8 mouse cellular contexts compared by ENCODE assay signal in genomic region chr19:8798264-8798946, GRCm38 (mm10). TPM values are rescaled to one million over a fixed set of nuclear protein-coding genes. Genes with fewer than 3 reads are reported as not detected.
A peak's percentile ranks its signal among the peaks of the same experiment; 100 is the strongest.
DNase-seq lines count a peak whose midpoint lies in the region; ATAC-seq lines count a peak whose summit lies in the region.

Polr2g (minus strand) TSS chr19:8798577.

- no peaks in the 10 kb centered on the region for H3K9me3 ChIP-seq in heart, embryonic 14.5 days (ENCODE audit: control insufficient read depth, low read length)
- no peaks in the 10 kb centered on the region for H3K9me3 ChIP-seq in liver, embryonic 13.5 days (replicated peaks)
- no peaks in the 10 kb centered on the region for H3K9me3 ChIP-seq in stomach, embryonic 16.5 days (replicated peaks; ENCODE audit: control insufficient read depth, low read length)

- H3K4me3 ChIP-seq in heart, embryonic 14.5 days (ENCODE audit: control insufficient read depth in 1 of 2, insufficient read depth in 1 of 2, low read depth in 1 of 2, low read length in 2 of 2) = peak within 1 kb of the TSS; percentile 51 to 78
- peak within 1 kb of the TSS; percentile 73 for H3K4me3 ChIP-seq in liver, embryonic 13.5 days (replicated peaks)
- H3K4me3 ChIP-seq in stomach, embryonic 16.5 days (replicated peaks; ENCODE audit: low read length) = peak within 1 kb of the TSS; percentile 94

- H3K27me3 ChIP-seq in heart, embryonic 14.5 days (ENCODE audit: control insufficient read depth, insufficient read depth, low read length) = no peaks in the 10 kb centered on the region
- H3K27me3 ChIP-seq in liver, embryonic 13.5 days = no peaks in the 10 kb centered on the region
- no peaks in the 10 kb centered on the region for H3K27me3 ChIP-seq in stomach, embryonic 16.5 days (ENCODE audit: control insufficient read depth, insufficient read depth, low read length)

- H3K4me2 ChIP-seq in heart, embryonic 14.5 days (ENCODE audit: low read length) = peak within 1 kb of the TSS; percentile 82
- H3K4me2 ChIP-seq in liver, embryonic 13.5 days = peak within 1 kb of the TSS; percentile 79
- H3K4me2 ChIP-seq in stomach, embryonic 16.5 days (ENCODE audit: low read depth, low read length) = peak within 1 kb of the TSS; percentile 90

- peak within 1 kb of the TSS; percentile 70 for H3K9ac ChIP-seq in heart, embryonic 14.5 days (ENCODE audit: low read length)
- peak within 1 kb of the TSS; percentile 79 for H3K9ac ChIP-seq in liver, embryonic 13.5 days
- peak within 1 kb of the TSS; percentile 90 for H3K9ac ChIP-seq in stomach, embryonic 16.5 days (ENCODE audit: low read length)

- peak; percentile 77 for DNase-seq in c-Kit-negative CD71-positive TER-119-positive erythroid progenitor cells, embryonic 14.5 days (ENCODE audit: low read depth, low spot score)
- peak; percentile 88 for DNase-seq in fibroblast of lung, adult 2 months (ENCODE audit: low read depth)
- DNase-seq in kidney, postnatal 14 days = peak; percentile 95
- peak; percentile 79 for DNase-seq in liver, embryonic 13.5 days
- DNase-seq in neural tube, embryonic 10.5 days (ENCODE audit: extremely low spot score, low spot score) = peak; percentile 83

- H3K27ac ChIP-seq in heart, embryonic 14.5 days (replicated peaks in 1 of 2; ENCODE audit: control insufficient read depth in 1 of 2, insufficient read depth in 1 of 2, low read depth in 2 of 2, low read length in 2 of 2) = peak within 1 kb of the TSS; percentile 39 to 66
- peak within 1 kb of the TSS; percentile 60 for H3K27ac ChIP-seq in liver, embryonic 13.5 days
- peak within 1 kb of the TSS; percentile 76 for H3K27ac ChIP-seq in stomach, embryonic 16.5 days (ENCODE audit: low read length)

- WGBS in heart, embryonic 14.5 days = 1% methylated on average over 25 of the region's 25 CpGs
- 1% methylated on average over 25 of the region's 25 CpGs for WGBS in liver, embryonic 13.5 days (ENCODE audit: insufficient replicate concordance)
- WGBS in stomach, embryonic 16.5 days = 1% methylated on average over 25 of the region's 25 CpGs

- H3K36me3 ChIP-seq in heart, embryonic 14.5 days (ENCODE audit: control insufficient read depth, insufficient read depth, low read length) = peaks cover 35% of the 10 kb centered on the region
- H3K36me3 ChIP-seq in liver, embryonic 13.5 days = peaks cover 25% of the 10 kb centered on the region
- H3K36me3 ChIP-seq in stomach, embryonic 16.5 days (ENCODE audit: control insufficient read depth, insufficient read depth, low read length) = peaks cover 16% of the 10 kb centered on the region

- peaks cover 8 to 12% of the 10 kb centered on the region in 2 experiments for H3K4me1 ChIP-seq in heart, embryonic 14.5 days (ENCODE audit: control insufficient read depth in 2 of 2, insufficient read depth in 2 of 2, low read length in 2 of 2)
- peaks cover 45% of the 10 kb centered on the region for H3K4me1 ChIP-seq in liver, embryonic 13.5 days (replicated peaks)
- peaks cover 13% of the 10 kb centered on the region for H3K4me1 ChIP-seq in stomach, embryonic 16.5 days (ENCODE audit: control insufficient read depth, insufficient read depth, low read length)

- peak; percentile 68 for ATAC-seq in CD4-positive, CD25-positive, alpha-beta regulatory T cell, adult 4 months
- ATAC-seq in heart, embryonic 14.5 days (ENCODE audit: insufficient number of reproducible peaks, insufficient read depth, low FRiP score, low read depth) = peak; percentile 77
- ATAC-seq in liver, embryonic 13.5 days (ENCODE audit: low read depth) = peak; percentile 60
- peak; percentile 84 for ATAC-seq in stomach, embryonic 16.5 days (ENCODE audit: insufficient read depth, low FRiP score)

RNA-seq across cellular contexts. Expression of gene Polr2g, which starts in this region (rescaled TPM):
- polyA plus RNA-seq in CD4-positive, CD25-positive, alpha-beta regulatory T cell, adult 4 months (2017; shearing (Covaris generic)) = 100 to 1,000 TPM; 181 to 198 TPM
- polyA plus RNA-seq in heart, embryonic 14.5 days (2014; fragmentation: Nextera tagmentation; extraction: Ambion mirVana) = 128 and 146 TPM in 2 replicates
- polyA plus RNA-seq in liver, embryonic 13.5 days (2015; fragmentation: Nextera tagmentation; extraction: Ambion mirVana) = 105 and 110 TPM in 2 replicates
- 122 and 129 TPM in 2 replicates for polyA plus RNA-seq in stomach, embryonic 16.5 days (2015; fragmentation: Nextera tagmentation; extraction: Ambion mirVana)

Comparison
In these comparisons a context has a peak if more than half of its experiments do, and no peak if none do; other contexts are left out.
1. Peak in every context shown above with its lines: DNase-seq, ATAC-seq, H3K4me3 ChIP-seq and H3K27ac ChIP-seq.